Mouse (Mus musculus): ENCODE results near the gene Rasgef1b.

- TF ChIP-seq POLR2A (IDR thresholded peaks at IDR 0.05; ENCODE audit: borderline replicate concordance, extremely low read depth, low read depth, low read length) (no peak), CTCF (IDR thresholded peaks at IDR 0.05; ENCODE audit: insufficient read depth, low read length) (no peak)
These were observed 9.3 kb upstream of the Rasgef1b start for GRCm38 (mm10) chr5:99737937-99738727.
